Mouse (Mus musculus) kidney, postnatal 0 days (tissue): Measurements from ENCODE around the gene Txnrd1. TPM values are rescaled to one million over a fixed set of nuclear protein-coding genes. Genes with fewer than 3 reads are reported as not detected.

ENCODE experiments used
- ATAC-seq: fragments of 200-750 bp; cut with Nextera tagmentation; replicated peaks from 2 replicates; pipeline ENCODE4 v1.8.0; 2017; ENCODE audit warnings: low read depth, moderate number of reproducible peaks, moderate TSS enrichment, moderate library complexity; ENCODE audit not compliant: low FRiP score
- DNase-seq: peaks from one replicate; pipeline ENCODE4 v3.0.0-alpha.2; 2016; ENCODE audit warnings: low spot score
- H3K27ac ChIP-seq: fragments of 300-500 bp; sonication (generic); 2 replicates; pipeline ENCODE4 v1.5.1; 2014; ENCODE audit warnings: mild to moderate bottlenecking
- H3K27me3 ChIP-seq: fragments of 300-500 bp; sonication (generic); 2 replicates; pipeline ENCODE4 v1.6.1; 2014; ENCODE audit warnings: low read length, mixed read lengths; ENCODE audit not compliant: insufficient read depth
- H3K36me3 ChIP-seq: fragments of 300-500 bp; sonication (generic); 2 replicates; pipeline ENCODE4 v1.6.1; 2014; ENCODE audit warnings: low read length, mixed read lengths; ENCODE audit not compliant: insufficient read depth
- H3K4me1 ChIP-seq: fragments of 300-500 bp; sonication (generic); replicated peaks from 2 replicates; pipeline ENCODE4 v1.6.1; 2014; ENCODE audit warnings: antibody characterized with exemption, low read length, mixed read lengths; ENCODE audit not compliant: insufficient read depth
- H3K4me2 ChIP-seq: fragments of 300-500 bp; sonication (generic); 2 replicates; pipeline ENCODE4 v1.6.1; 2014; ENCODE audit warnings: mild to moderate bottlenecking, low read length, moderate library complexity, mixed read lengths
- H3K4me3 ChIP-seq: fragments of 300-500 bp; sonication (generic); replicated peaks from 2 replicates; pipeline ENCODE4 v1.5.1; 2014; ENCODE audit warnings: low read depth, low read length
- H3K9ac ChIP-seq: fragments of 300-500 bp; sonication (generic); 2 replicates; pipeline ENCODE4 v1.6.1; 2014; ENCODE audit warnings: low read depth, low read length
- H3K9me3 ChIP-seq: fragments of 300-500 bp; sonication (generic); replicated peaks from 2 replicates; pipeline ENCODE4 v1.6.1; 2016; ENCODE audit warnings: low read length, inconsistent platforms, mixed read lengths
- CTCF ChIP-seq: IDR thresholded peaks from 2 replicates; pipeline ENCODE4 v1.5.1; 2016; ENCODE audit warnings: antibody characterized with exemption, low read depth, mild to moderate bottlenecking, moderate library complexity
- WGBS: fragments of 180-500 bp; shearing (Covaris S2); extraction: QIAGEN DNeasy Blood & Tissue Kit; methylation state at CpG from one replicate; pipeline ENCODE4 v1.1.7; 2014; 5-methylcytosine and 5-hydroxymethylcytosine counted together
- polyA plus RNA-seq: library from polyadenylated mRNA; unstranded; fragments of >200 nt; fragmentation: Nextera tagmentation; extraction: Ambion mirVana; gene quantifications from 2 replicates; pipeline ENCODE4 v1.2.1, GENCODE M21; 2015

The Txnrd1 gene
- polyA plus RNA-seq, 1 experiment from 2014 or later: 70.9 TPM

- Histone ChIP-seq H3K27me3 (no peaks in the 10 kb centered on the region), H3K27ac (no peak overlapping the region), H3K4me3 (no peak overlapping the region), H3K9me3 (no peaks in the 10 kb centered on the region), H3K4me1 (0 out of 2 replicates have a peak, but pooled peaks cover 5% of the 10 kb centered on the region), H3K4me2 (no peak overlapping the region), H3K36me3 (no peaks in the 10 kb centered on the region), H3K9ac (no peak overlapping the region)
- TF ChIP-seq CTCF: no peak
- DNase-seq (no peak), ATAC-seq (no peak)
- WGBS: 54% methylated on average over 8 of the region's 8 CpGs
Observed at GRCm38 (mm10) chr10:82806414-82806813, 27.3 kb upstream of the Txnrd1 start.

- H3K4me1 ChIP-seq: 0 out of 2 replicates have a peak, but pooled peaks cover 5% of the 10 kb centered on the region
- no peak overlapping the region for H3K27ac ChIP-seq
- no peaks in the 10 kb centered on the region for H3K36me3 ChIP-seq
- H3K4me3 ChIP-seq: no peak overlapping the region
- no peak for TF ChIP-seq CTCF
- H3K9me3 ChIP-seq: no peaks in the 10 kb centered on the region
- H3K27me3 ChIP-seq: no peaks in the 10 kb centered on the region
- H3K4me2 ChIP-seq: no peak overlapping the region
- H3K9ac ChIP-seq: no peak overlapping the region
- WGBS: 45% methylated on average over 7 of the region's 7 CpGs
- ATAC-seq (no peak), DNase-seq (no peak)
Observed at GRCm38 (mm10) chr10:82807238-82807637, 26.5 kb upstream of the Txnrd1 start.

- no peaks in the 10 kb centered on the region for H3K36me3 ChIP-seq
- H3K4me3 ChIP-seq: no peak overlapping the region
- TF ChIP-seq CTCF: no peak
- DNase-seq (no peak), ATAC-seq (no peak)
- H3K27me3 ChIP-seq: no peaks in the 10 kb centered on the region
- H3K4me2 ChIP-seq: no peak overlapping the region
- H3K27ac ChIP-seq: no peak overlapping the region
- WGBS: 45% methylated on average over 6 of the region's 6 CpGs
- 0 out of 2 replicates have a peak, but pooled peaks cover 5% of the 10 kb centered on the region for H3K4me1 ChIP-seq
- no peaks in the 10 kb centered on the region for H3K9me3 ChIP-seq
- H3K9ac ChIP-seq: no peak overlapping the region
Observed at GRCm38 (mm10) chr10:82808155-82808554, 25.6 kb upstream of the Txnrd1 start.

GRCm38 (mm10) chr10:82808891-82809290, 24.9 kb upstream of the Txnrd1 start:
- H3K9me3 ChIP-seq: no peaks in the 10 kb centered on the region
- no peak overlapping the region for H3K9ac ChIP-seq
- H3K4me1 ChIP-seq: 0 out of 2 replicates have a peak, but pooled peaks cover 10% of the 10 kb centered on the region
- H3K4me3 ChIP-seq: no peak overlapping the region
- H3K27me3 ChIP-seq: no peaks in the 10 kb centered on the region
- WGBS: 86% methylated on average over 8 of the region's 8 CpGs
- no peaks in the 10 kb centered on the region for H3K36me3 ChIP-seq
- no peak overlapping the region for H3K27ac ChIP-seq
- H3K4me2 ChIP-seq: no peak overlapping the region
- TF ChIP-seq CTCF: no peak
- DNase-seq (no peak), ATAC-seq (no peak)

DNA sequence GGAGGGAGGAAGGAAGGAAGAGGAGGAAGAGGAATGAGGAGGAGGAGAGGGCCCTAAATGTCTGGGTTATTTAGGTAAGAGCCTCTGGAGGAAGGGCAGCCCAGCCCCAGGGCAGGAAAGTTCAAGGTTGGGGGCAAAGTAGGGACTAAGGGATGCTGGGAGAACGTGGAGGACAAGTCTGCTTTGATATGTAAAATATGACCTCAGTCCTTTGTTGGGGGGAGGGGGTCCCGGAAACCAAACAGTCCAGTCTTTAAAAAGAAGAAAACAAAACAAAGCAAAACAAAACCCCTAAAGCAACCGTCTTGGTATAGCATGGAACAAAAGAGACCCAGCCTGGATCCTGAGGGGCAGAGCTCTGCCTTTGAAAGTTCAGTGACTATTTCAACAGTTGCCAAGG, 24.4 kb upstream of the Txnrd1 start:
- TF ChIP-seq CTCF: no peak
- Histone ChIP-seq H3K9me3 (no peaks in the 10 kb centered on the region), H3K27ac (no peak overlapping the region), H3K9ac (no peak overlapping the region), H3K4me1 (0 out of 2 replicates have a peak, but pooled peaks cover 10% of the 10 kb centered on the region), H3K27me3 (no peaks in the 10 kb centered on the region), H3K4me3 (no peak overlapping the region), H3K36me3 (no peaks in the 10 kb centered on the region), H3K4me2 (no peak overlapping the region)
- WGBS: 20% methylated on average over 3 of the region's 3 CpGs
- DNase-seq (no peak), ATAC-seq (no peak)

DNA sequence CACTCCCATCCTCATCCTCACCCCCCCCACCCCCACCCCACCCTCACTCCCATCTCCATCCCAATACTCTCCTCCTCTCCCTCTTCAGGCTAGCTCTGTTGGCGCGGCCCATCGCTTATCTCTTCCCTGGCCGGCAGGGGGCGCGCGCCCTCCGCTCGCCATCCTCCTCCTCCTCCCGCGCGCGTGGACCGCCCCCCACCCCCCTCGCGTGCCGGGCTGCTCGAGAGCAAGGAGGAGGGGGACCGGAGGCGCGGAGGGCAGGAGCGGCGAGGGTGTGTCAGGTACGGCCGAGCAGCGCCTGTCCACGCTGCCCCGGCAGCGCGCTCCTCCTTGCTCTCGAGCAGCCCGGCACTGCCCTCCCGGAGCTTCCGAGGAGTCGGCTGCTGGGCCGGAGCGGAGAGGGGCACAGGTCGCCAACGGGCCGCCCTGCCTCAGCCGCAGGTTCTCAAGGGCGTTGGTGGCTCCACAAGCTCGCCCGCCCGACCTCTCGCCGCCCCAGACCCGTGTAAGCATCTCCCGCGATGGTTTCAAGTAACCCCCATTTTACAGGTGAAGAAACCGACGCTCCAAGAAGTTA, 21.8 kb upstream of the Txnrd1 start:
- 0 out of 2 replicates have a peak, but pooled peaks cover 4% of the 10 kb centered on the region for H3K4me1 ChIP-seq
- peak overlapping the region; percentile 48; the same call in 1 of the 2 replicates for H3K9ac ChIP-seq
- 6% methylated on average over 40 of the region's 52 CpGs for WGBS
- H3K4me2 ChIP-seq: peak overlapping the region; percentile 67
- H3K36me3 ChIP-seq: no peaks in the 10 kb centered on the region
- TF ChIP-seq CTCF: peak; percentile 87
- DNase-seq: peak; percentile 81
- H3K4me3 ChIP-seq: peak overlapping the region; percentile 49
- ATAC-seq: peak; percentile 50
- no peaks in the 10 kb centered on the region for H3K9me3 ChIP-seq
- no peak overlapping the region for H3K27ac ChIP-seq
- no peaks in the 10 kb centered on the region for H3K27me3 ChIP-seq
